Mouse (Mus musculus): ENCODE measurements at regions not wholly inside any gene's neighbourhood (a gene's known extent, or its start where the extent isn't known, plus 50 kb on each side); places are given as distances from the start of the nearest gene placed in this dataset.

DNA sequence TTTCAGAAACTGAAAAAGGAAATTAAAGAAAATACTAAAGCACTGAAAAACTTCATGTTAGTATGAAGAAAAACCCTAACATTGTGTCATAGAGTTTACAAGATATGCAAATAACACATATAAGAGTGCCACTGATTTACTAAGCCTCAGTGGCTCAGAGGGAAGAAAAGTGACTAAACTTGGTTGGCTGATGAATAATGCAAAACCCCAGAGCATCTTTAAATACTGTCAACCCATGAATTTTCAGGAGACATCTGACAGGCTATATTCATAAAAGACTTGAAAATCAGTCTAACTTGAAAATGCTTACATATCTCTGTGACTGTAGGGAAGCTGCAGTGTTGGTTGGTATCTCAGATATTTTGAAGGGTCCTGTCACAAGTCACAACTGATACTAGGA, 235.2 kb upstream of the Clec14a start:
- Histone ChIP-seq H3K27me3 (ENCODE audit: low read depth, poor library complexity, severe bottlenecking) (no peaks in the 10 kb centered on the region), H3K4me3 (no peak overlapping the region), H3K36me3 (no peaks in the 10 kb centered on the region), H3K27ac (no peak overlapping the region), H3K9me3 (replicated peaks) (no peaks in the 10 kb centered on the region), H3K4me1 (no peaks in the 10 kb centered on the region)
- no peak for DNase-seq (ENCODE audit: low spot score)

DNA sequence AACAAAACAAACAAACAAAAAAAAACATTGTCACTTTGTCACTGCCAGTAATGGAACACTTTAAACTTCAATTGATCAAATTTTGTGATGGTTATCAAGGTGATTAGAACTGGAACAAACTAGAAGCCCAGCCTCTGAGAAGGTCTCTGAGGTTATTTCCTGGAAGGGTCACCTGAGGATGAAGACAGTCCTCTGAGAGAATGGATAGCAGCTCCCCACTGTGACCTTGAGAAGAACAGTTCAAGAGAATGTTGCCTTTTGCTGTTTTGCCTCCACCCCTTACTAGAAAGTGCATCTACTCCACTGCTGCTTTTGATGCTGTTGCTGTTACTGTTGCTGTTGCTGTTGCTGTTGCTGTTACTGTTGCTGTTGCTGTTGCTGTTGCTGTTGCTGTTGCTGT, 205.1 kb upstream of the Clec14a start:
- Histone ChIP-seq H3K9me3 (replicated peaks) (no peaks in the 10 kb centered on the region), H3K36me3 (no peaks in the 10 kb centered on the region), H3K4me3 (no peak overlapping the region), H3K27me3 (ENCODE audit: low read depth, poor library complexity, severe bottlenecking) (no peaks in the 10 kb centered on the region), H3K4me1 (peaks cover 5% of the 10 kb centered on the region; the same call in 1 of the 2 replicates), H3K27ac (no peak overlapping the region)
- DNase-seq (ENCODE audit: low spot score), result no peak

DNA sequence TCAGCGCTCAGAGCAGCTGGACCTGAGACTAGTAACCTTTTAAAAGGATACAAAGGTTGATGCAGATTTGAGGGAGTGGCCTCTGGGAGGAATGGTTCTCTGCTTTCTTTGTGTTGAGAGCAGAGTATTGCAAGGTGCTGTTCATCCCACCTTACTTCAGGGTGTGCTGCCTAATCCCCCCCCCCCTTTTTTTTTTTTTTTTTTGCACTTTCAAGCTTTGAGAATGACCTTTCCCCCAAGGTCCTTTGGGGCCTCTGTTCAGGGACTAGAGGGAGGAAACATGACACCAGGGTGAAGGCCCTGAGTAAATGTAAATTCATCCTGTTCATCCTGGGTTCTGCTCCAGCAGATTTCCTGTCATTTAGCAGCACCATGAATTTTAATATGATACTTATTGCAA, 204.4 kb upstream of the Clec14a start:
- H3K9me3 ChIP-seq (replicated peaks), result no peaks in the 10 kb centered on the region
- no peaks in the 10 kb centered on the region for H3K36me3 ChIP-seq
- no peak overlapping the region for H3K27ac ChIP-seq
- H3K27me3 ChIP-seq (ENCODE audit: low read depth, poor library complexity, severe bottlenecking), result no peaks in the 10 kb centered on the region
- H3K4me3 ChIP-seq, result no peak overlapping the region
- peaks cover 5% of the 10 kb centered on the region; the same call in 1 of the 2 replicates for H3K4me1 ChIP-seq
- no peak for DNase-seq (ENCODE audit: low spot score)
- 70% methylated on average over 1 of the region's 1 CpGs for WGBS

DNA sequence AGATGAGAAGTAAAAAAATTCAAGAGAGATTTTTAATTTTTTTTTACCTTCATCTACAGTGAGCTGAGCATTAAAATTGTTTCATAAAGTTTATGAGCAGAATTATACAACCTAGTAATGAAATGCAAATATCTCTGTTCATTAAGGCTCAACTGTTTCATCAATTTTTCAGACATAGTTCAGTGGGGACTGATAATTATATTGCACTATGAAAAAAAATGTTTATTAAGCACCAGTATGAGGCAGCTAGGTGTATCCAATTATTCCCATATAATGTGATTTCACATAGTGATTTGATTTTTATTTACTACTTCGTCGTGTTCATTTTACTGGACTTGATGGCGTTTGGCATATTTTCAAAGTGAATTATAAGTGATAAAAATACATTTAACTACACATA, 191.4 kb upstream of the Clec14a start:
- H3K9me3 ChIP-seq (replicated peaks), result no peaks in the 10 kb centered on the region
- WGBS, result 93% methylated on average over 3 of the region's 3 CpGs
- no peak overlapping the region for H3K4me3 ChIP-seq
- no peak overlapping the region for H3K27ac ChIP-seq
- H3K4me1 ChIP-seq, result no peaks in the 10 kb centered on the region
- no peaks in the 10 kb centered on the region for H3K27me3 ChIP-seq (ENCODE audit: low read depth, poor library complexity, severe bottlenecking)
- DNase-seq (ENCODE audit: low spot score), result no peak
- H3K36me3 ChIP-seq, result no peaks in the 10 kb centered on the region

DNA sequence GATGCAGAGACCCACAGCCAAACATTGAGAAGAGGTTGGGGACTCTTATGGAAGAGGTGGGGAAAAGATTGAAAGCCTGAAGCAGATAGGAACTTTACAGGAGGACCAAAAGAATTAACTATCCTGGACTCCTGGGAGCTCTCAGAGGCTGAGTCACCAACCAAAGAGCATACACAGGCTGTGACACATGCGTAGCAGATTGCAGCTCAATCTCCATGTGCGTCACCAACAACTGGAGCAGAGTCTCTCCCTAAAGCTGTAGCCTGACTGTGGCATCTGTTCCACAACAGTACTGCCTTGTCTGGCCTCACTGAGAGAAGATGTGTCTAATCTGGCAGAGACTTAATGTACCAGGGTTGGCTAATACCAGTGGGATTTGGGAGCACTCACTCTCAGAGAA, 185.7 kb upstream of the Clec14a start:
- WGBS, result 81% methylated on average over 2 of the region's 2 CpGs
- no peak for DNase-seq (ENCODE audit: low spot score)

DNA sequence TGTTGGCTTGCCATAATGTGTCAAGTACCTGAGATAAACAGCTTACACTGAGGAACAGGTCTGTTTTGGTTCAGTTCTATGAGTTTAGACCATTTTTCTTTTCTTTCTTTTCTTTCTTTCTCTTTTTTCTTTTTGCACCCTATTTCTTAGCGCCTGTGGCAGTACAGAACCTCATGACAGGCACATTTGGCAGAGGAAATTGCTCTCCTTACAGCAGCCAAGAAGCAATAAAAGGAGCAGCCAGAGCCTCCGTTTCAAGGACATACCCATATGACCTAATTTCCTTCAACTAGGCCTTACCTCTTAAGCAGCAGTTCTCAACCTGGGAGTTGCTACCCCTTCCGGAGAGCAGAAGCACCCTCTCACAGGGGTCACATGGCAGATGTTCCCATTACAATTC, 173.9 kb upstream of the Clec14a start:
- Histone ChIP-seq H3K4me1 (peaks cover 5% of the 10 kb centered on the region; the same call in 1 of the 2 replicates), H3K9me3 (replicated peaks) (no peaks in the 10 kb centered on the region), H3K4me3 (no peak overlapping the region), H3K36me3 (no peaks in the 10 kb centered on the region), H3K27ac (no peak overlapping the region), H3K27me3 (ENCODE audit: low read depth, poor library complexity, severe bottlenecking) (no peaks in the 10 kb centered on the region)
- no peak for DNase-seq (ENCODE audit: low spot score)
- 50% methylated on average over 3 of the region's 3 CpGs for WGBS

More for the DNA sequence above, 185.7 kb upstream of the Clec14a start:
- no peaks in the 10 kb centered on the region for H3K36me3 ChIP-seq
- no peaks in the 10 kb centered on the region for H3K9me3 ChIP-seq (replicated peaks)
- no peak overlapping the region for H3K4me3 ChIP-seq
- H3K4me1 ChIP-seq, result no peaks in the 10 kb centered on the region
- no peaks in the 10 kb centered on the region for H3K27me3 ChIP-seq (ENCODE audit: low read depth, poor library complexity, severe bottlenecking)
- no peak overlapping the region for H3K27ac ChIP-seq

DNA sequence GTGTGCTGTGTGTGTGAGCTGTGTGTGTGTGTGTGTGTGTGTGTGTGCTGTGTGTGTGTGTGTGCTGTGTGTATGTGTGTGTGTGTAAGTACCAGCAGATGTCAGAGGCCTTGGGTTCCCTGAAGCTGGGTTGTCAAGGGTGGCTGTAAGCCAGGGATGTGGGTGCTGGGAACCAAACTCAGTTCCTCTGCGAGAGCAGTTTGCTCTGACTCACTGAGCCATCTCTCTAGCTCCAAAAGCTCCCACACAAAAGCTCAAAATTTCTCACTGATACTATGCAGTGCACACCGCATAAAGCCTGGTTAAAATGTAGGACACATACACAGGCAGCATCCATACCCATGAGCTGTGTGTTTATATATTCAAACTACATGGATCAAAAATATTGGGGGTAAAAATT, 172.9 kb upstream of the Clec14a start:
- H3K4me3 ChIP-seq, result no peak overlapping the region
- H3K27me3 ChIP-seq (ENCODE audit: low read depth, poor library complexity, severe bottlenecking), result no peaks in the 10 kb centered on the region
- no peak for DNase-seq (ENCODE audit: low spot score)
- no peaks in the 10 kb centered on the region for H3K36me3 ChIP-seq
- WGBS, result 97% methylated on average over 2 of the region's 2 CpGs
- H3K9me3 ChIP-seq (replicated peaks), result no peaks in the 10 kb centered on the region
- H3K27ac ChIP-seq, result no peak overlapping the region
- peaks cover 7% of the 10 kb centered on the region for H3K4me1 ChIP-seq

DNA sequence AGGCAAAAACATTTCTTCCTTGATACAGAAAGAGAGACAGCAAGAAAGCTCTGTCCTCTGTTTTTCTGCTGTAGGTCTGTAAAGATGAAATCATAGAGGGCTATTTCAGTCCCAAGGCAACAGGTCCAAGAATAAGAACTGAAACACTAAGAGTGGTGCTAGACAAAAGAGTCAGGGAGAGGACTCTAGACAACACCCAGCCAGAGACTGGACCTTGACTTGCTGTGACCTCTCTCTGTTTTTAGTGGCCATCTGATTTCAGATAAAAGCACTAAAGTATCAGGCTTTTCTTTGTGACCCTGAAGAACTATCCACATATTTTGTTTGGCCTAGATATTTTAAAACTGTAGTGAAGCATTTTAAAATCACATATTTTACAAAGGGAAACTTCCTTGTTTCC, 171.6 kb upstream of the Clec14a start:
- Histone ChIP-seq H3K4me1 (peaks cover 5% of the 10 kb centered on the region; the same call in 1 of the 2 replicates), H3K27ac (no peak overlapping the region), H3K9me3 (replicated peaks) (no peaks in the 10 kb centered on the region), H3K27me3 (ENCODE audit: low read depth, poor library complexity, severe bottlenecking) (no peaks in the 10 kb centered on the region), H3K4me3 (no peak overlapping the region), H3K36me3 (no peaks in the 10 kb centered on the region)
- DNase-seq (ENCODE audit: low spot score), result no peak

DNA sequence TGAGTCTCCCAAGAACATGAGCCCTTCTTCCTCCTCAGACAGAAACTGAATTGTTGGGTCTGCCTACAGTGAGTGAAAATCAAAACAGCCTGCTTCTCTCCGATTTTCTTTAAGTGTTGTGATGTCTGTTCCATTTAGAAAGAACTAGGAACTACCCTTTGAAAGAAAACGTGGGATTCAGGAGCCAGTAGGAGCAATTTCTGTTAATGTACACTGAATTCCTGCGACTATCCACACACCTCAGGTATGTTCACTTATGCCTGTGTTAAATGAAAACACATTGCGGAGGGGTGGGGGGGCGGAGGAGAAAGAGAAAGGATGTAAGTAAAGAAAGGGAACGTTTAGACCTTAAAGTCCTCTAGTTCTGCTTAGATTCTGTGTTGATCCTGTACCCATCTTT, 167.9 kb upstream of the Clec14a start:
- Histone ChIP-seq H3K27me3 (ENCODE audit: low read depth, poor library complexity, severe bottlenecking) (no peaks in the 10 kb centered on the region), H3K4me3 (no peak overlapping the region), H3K9me3 (replicated peaks) (no peaks in the 10 kb centered on the region), H3K36me3 (no peaks in the 10 kb centered on the region), H3K4me1 (peaks cover 8% of the 10 kb centered on the region), H3K27ac (no peak overlapping the region)
- no peak for DNase-seq (ENCODE audit: low spot score)
- WGBS, result 74% methylated on average over 6 of the region's 6 CpGs

DNA sequence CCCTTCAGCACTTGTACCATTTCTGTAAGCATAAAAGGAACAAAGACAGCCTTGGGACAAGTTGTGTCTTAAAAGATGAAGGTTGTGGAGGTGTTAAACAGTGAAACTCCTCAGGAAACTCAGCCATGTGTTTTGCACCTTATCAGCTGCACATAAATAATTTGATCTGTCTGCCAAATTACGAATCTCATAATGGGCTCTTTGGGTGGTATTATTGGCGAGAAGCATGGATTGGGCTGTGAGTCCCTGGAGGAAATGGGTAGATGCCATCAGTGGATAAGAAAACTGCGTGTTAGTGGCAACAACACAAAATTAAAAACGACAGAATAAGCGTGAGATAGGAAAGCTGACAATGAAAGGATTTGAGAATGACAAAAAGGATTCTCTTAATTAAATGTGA, 165.4 kb upstream of the Clec14a start:
- no peak overlapping the region for H3K27ac ChIP-seq
- H3K4me3 ChIP-seq, result no peak overlapping the region
- WGBS, result 83% methylated on average over 5 of the region's 5 CpGs
- no peaks in the 10 kb centered on the region for H3K9me3 ChIP-seq (replicated peaks)
- no peaks in the 10 kb centered on the region for H3K27me3 ChIP-seq (ENCODE audit: low read depth, poor library complexity, severe bottlenecking)
- DNase-seq (ENCODE audit: low spot score), result no peak
- H3K4me1 ChIP-seq, result peaks cover 8% of the 10 kb centered on the region
- no peaks in the 10 kb centered on the region for H3K36me3 ChIP-seq

DNA sequence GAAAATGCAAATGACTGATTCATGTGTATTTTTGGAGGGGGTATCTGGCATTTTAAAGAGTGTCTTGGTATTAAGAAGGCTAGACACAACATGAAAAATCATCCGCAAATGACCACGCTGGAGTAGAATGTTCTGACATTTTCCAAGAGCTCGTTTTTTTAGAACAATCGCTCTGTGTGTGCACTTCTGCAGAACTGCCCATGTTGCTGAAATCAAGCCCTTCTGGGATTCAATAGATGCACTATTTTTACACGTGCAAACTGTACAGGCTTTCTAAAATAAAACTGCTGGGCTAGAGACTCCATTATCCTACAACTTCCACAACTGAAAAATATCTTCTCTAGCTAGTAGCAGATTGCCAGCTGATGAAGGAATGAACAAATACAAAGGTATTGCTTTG, 160.8 kb upstream of the Clec14a start:
- Histone ChIP-seq H3K36me3 (no peaks in the 10 kb centered on the region), H3K4me1 (peaks cover 19% of the 10 kb centered on the region), H3K9me3 (replicated peaks) (no peaks in the 10 kb centered on the region), H3K27me3 (ENCODE audit: low read depth, poor library complexity, severe bottlenecking) (no peaks in the 10 kb centered on the region), H3K4me3 (no peak overlapping the region), H3K27ac (no peak overlapping the region)
- WGBS, result 94% methylated on average over 5 of the region's 5 CpGs
- no peak for DNase-seq (ENCODE audit: low spot score)

DNA sequence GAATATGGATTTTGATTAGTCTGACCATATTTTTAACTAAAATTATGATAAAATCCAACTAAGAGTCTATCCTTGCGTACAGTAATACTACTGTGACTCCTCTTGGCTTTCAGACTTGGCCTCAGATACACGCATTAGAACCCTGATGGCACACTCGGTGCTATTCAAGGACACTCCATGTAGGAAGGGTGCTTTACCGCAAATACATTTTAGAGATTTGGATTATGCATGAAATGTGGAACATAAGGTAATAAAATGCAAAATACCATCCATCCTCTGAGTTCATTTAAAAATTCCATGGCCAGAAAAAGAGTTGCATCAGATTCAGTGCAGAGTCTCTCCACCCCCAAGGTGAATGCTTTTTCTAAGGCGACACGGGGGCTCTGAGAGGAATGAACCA, 157.7 kb upstream of the Clec14a start:
- Histone ChIP-seq H3K4me1 (peaks cover 39% of the 10 kb centered on the region), H3K27ac (no peak overlapping the region), H3K4me3 (no peak overlapping the region), H3K36me3 (no peaks in the 10 kb centered on the region), H3K27me3 (ENCODE audit: low read depth, poor library complexity, severe bottlenecking) (no peaks in the 10 kb centered on the region), H3K9me3 (replicated peaks) (no peaks in the 10 kb centered on the region)
- WGBS, result 96% methylated on average over 6 of the region's 6 CpGs
- DNase-seq (ENCODE audit: low spot score), result no peak

DNA sequence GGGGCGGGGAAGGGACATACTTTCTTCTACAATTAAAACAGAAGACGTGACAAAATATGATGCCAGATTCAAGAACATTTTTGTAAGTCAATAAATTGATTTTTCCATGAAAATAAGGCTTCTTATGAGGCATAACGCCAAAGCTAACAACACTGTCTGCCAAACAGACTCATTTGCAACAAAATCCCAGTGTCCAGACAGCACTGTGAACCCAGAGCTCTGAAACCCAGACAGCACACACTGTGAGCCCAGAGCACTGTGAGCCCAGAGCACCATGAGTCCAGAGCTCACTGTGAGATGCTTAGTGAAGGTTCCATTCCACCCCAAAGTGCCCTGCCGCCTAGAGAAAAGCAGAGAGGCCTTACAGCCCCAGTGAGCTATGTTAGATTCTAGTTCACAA, 156.9 kb upstream of the Clec14a start:
- 74% methylated on average over 4 of the region's 4 CpGs for WGBS
- no peaks in the 10 kb centered on the region for H3K27me3 ChIP-seq (ENCODE audit: low read depth, poor library complexity, severe bottlenecking)
- peak overlapping the region; percentile 66 for H3K27ac ChIP-seq
- H3K4me1 ChIP-seq, result peaks cover 39% of the 10 kb centered on the region
- H3K36me3 ChIP-seq, result no peaks in the 10 kb centered on the region
- DNase-seq (ENCODE audit: low spot score), result no peak
- no peak overlapping the region for H3K4me3 ChIP-seq
- H3K9me3 ChIP-seq (replicated peaks), result no peaks in the 10 kb centered on the region

DNA sequence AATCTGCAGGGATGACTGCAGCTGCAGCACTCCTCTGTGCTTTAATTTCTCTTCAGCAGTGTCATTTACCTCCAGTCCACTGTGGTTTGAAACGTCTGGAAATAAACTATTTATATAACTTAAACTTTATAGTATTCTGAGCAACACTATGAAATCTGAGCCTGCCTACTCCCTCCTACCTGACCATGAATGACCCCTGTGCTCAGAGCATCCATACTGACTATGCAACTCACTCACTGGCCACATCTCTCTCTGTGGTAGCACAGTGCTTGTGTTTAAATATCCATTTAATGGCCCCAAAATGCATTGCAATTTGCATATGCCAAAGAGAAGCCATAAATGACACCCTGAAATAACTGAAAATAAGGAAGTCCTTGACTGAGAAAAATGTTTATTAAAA, 154.5 kb upstream of the Clec14a start:
- no peaks in the 10 kb centered on the region for H3K36me3 ChIP-seq
- no peaks in the 10 kb centered on the region for H3K9me3 ChIP-seq (replicated peaks)
- WGBS, result 28% methylated on average over 1 of the region's 1 CpGs
- H3K27ac ChIP-seq, result no peak overlapping the region
- peaks cover 39% of the 10 kb centered on the region for H3K4me1 ChIP-seq
- no peak overlapping the region for H3K4me3 ChIP-seq
- H3K27me3 ChIP-seq (ENCODE audit: low read depth, poor library complexity, severe bottlenecking), result no peaks in the 10 kb centered on the region
- no peak for DNase-seq (ENCODE audit: low spot score)
